Mouse (Mus musculus) layer of hippocampus, adult 9-11 months (tissue): ENCODE results near the gene Sugp2.

Experiments
- DNase-seq: peaks from one replicate; pipeline ENCODE4 v3.0.0; 2022

The Sugp2 gene

GRCm38 (mm10) chr8:70222041-70222440 lies 12.0 kb upstream of the Sugp2 start:
- no peak for DNase-seq

- no peak for DNase-seq
Observed at GRCm38 (mm10) chr8:70223341-70223740, 10.7 kb upstream of the Sugp2 start.

DNA sequence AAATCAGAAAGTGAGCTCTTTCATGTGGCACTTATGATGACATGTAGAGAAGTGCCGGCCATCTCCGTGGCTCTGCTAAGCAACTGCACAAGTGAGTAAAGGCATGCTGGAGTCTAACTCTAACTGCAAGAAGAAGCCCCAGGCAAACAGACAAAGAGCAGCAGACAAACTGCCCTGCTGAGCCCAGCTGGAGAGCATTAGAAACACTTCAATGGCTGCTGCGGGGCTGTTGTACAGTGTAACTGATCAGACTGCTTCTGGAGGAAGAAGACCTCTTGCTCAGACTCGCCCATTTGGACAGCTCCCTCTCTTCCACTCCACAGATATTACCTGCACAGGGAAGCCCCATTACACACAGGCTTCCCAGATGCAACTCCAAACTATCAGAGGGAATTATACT lies 6.0 kb upstream of the Sugp2 start:
- DNase-seq, result no peak

- DNase-seq, result no peak
Observed at GRCm38 (mm10) chr8:70230837-70231236, 3.2 kb upstream of the Sugp2 start.

GRCm38 (mm10) chr8:70233606-70234005 lies 420 bp upstream of the Sugp2 start:
- no peak for DNase-seq

DNA sequence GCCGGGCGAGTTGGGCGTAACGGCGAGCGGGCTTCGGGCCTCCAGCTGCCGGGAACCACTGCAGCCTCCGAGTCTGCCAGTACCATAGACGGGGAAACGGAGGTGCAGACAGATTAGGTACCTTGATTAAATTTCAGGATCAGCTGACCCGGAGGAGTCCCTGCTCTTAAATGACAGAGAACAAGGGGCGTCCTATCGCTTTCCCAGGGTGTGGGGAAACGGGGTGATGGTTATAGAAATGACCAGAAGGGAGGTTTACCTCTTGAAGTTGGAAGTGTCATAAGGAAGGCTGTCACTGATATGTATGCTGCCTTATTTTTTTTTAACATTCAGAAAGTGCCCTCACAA lies 729 bp downstream of the Sugp2 start:
- DNase-seq, result no peak

GRCm38 (mm10) chr8:70237842-70238241 lies 3.8 kb downstream of the Sugp2 start:
- no peak for DNase-seq

- DNase-seq, result no peak
Observed at GRCm38 (mm10) chr8:70240642-70241041, 6.6 kb downstream of the Sugp2 start.

GRCm38 (mm10) chr8:70246622-70247021 lies 12.6 kb downstream of the Sugp2 start:
- DNase-seq, result no peak

DNA sequence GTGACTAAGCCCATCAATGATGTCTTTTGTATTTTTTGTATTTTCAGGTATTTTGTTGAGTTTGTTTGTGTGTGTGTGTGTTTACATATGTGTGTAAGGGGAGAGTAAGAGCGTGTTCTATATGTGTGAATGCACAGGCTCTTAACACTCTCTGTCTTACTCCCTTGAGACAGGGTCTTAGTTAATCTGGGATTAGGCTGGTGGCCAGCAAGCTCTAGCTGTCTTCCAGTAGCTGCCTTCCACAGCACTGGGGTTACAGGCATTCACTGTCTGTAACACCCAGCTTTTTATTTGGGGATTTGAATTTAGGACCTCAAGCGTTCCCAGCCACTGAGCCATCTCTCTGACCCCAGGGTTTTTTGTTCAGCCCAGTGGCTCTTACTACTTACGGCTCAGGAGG lies 13.8 kb downstream of the Sugp2 start:
- DNase-seq, result no peak

- no peak for DNase-seq
Observed at GRCm38 (mm10) chr8:70254628-70255027, 20.6 kb downstream of the Sugp2 start.

GRCm38 (mm10) chr8:70257456-70257855 lies 23.4 kb downstream of the Sugp2 start:
- DNase-seq, result no peak

GRCm38 (mm10) chr8:70258600-70258999 lies 24.6 kb downstream of the Sugp2 start:
- no peak for DNase-seq

DNA sequence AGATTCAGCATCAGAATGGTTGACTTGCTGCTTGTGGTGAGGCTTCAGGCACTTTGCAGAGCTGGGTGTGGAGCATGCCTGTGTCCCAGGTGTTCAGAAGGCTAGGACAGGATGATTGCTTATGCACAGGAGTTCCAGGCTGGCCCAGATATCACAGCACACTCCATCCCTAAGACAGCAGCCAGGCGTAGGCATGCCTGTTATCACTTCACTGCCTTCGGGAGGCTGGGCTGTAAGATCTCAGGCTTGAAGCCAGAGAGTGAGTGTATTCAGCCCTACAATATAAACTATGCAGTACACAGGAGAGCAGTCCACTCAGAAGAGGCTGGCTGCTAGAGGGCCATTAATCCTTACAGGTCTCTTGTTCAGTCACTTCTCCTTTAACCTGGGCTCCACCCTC lies 25.0 kb downstream of the Sugp2 start:
- DNase-seq, result no peak

- no peak for DNase-seq
Observed at GRCm38 (mm10) chr8:70267674-70268073, 33.6 kb downstream of the Sugp2 start.

GRCm38 (mm10) chr8:70268311-70268710 lies 34.3 kb downstream of the Sugp2 start:
- DNase-seq, result no peak

- peak; percentile 29 for DNase-seq
Observed at GRCm38 (mm10) chr8:70268799-70269565, 35.0 kb downstream of the Sugp2 start.

GRCm38 (mm10) chr8:70272949-70273348 lies 38.9 kb downstream of the Sugp2 start:
- no peak for DNase-seq

GRCm38 (mm10) chr8:70274350-70274749 lies 40.3 kb downstream of the Sugp2 start:
- no peak for DNase-seq

GRCm38 (mm10) chr8:70276476-70276875 lies 42.5 kb downstream of the Sugp2 start:
- no peak for DNase-seq

GRCm38 (mm10) chr8:70278175-70278574 lies 44.1 kb downstream of the Sugp2 start:
- peak; percentile 73 for DNase-seq

GRCm38 (mm10) chr8:70279266-70279665 lies 45.2 kb downstream of the Sugp2 start:
- no peak for DNase-seq

GRCm38 (mm10) chr8:70281001-70281400 lies 47.0 kb downstream of the Sugp2 start:
- peak; percentile 54 for DNase-seq

GRCm38 (mm10) chr8:70282603-70283135 lies 48.6 kb downstream of the Sugp2 start, which contains the start of gene Homer3:
Gene Homer3 (plus strand): TSS chr8:70282827.
- peak; percentile 90 for DNase-seq
